Mouse (Mus musculus) kidney, embryonic 15.5 days (tissue): Measurements from ENCODE around the gene Ccdc102a. TPM values are rescaled to one million over a fixed set of nuclear protein-coding genes. Genes with fewer than 3 reads are reported as not detected.

ENCODE experiments used
- ATAC-seq: fragments of 200-750 bp; cut with Nextera tagmentation; replicated peaks from 2 replicates; pipeline ENCODE4 v1.8.0; 2017; ENCODE audit warnings: moderate TSS enrichment; ENCODE audit not compliant: low FRiP score
- H3K27ac ChIP-seq: fragments of 300-500 bp; sonication (generic); 2 replicates; pipeline ENCODE4 v1.5.1; 2015; ENCODE audit warnings: mild to moderate bottlenecking, inconsistent platforms
- H3K27me3 ChIP-seq: fragments of 300-500 bp; sonication (generic); 2 replicates; pipeline ENCODE4 v1.6.1; 2015; ENCODE audit warnings: inconsistent platforms
- H3K36me3 ChIP-seq: fragments of 300-500 bp; sonication (generic); 2 replicates; pipeline ENCODE4 v1.6.1; 2015; ENCODE audit warnings: inconsistent platforms
- H3K4me1 ChIP-seq: fragments of 300-500 bp; sonication (generic); 2 replicates; pipeline ENCODE4 v1.6.1; 2015; ENCODE audit warnings: inconsistent platforms
- H3K4me2 ChIP-seq: fragments of 300-500 bp; sonication (generic); 2 replicates; pipeline ENCODE4 v1.6.1; 2015; ENCODE audit warnings: moderate library complexity, mild to moderate bottlenecking, inconsistent platforms
- H3K4me3 ChIP-seq: fragments of 300-500 bp; sonication (generic); replicated peaks from 2 replicates; pipeline ENCODE4 v1.5.1; 2015; ENCODE audit warnings: mild to moderate bottlenecking, inconsistent platforms
- H3K9ac ChIP-seq: fragments of 300-500 bp; sonication (generic); 2 replicates; pipeline ENCODE4 v1.6.1; 2015; ENCODE audit warnings: mild to moderate bottlenecking, inconsistent platforms
- H3K9me3 ChIP-seq: fragments of 300-500 bp; sonication (generic); replicated peaks from 2 replicates; pipeline ENCODE4 v1.6.1; 2016; ENCODE audit warnings: inconsistent platforms
- WGBS: fragments of 180-500 bp; shearing (Covaris S2); methylation state at CpG from one replicate; pipeline ENCODE4 v1.1.7; 2015; ENCODE audit warnings: mixed read lengths; 5-methylcytosine and 5-hydroxymethylcytosine counted together
- polyA plus RNA-seq: library from polyadenylated mRNA; unstranded; fragments of >200 nt; fragmentation: Nextera tagmentation; extraction: Ambion mirVana; gene quantifications from 2 replicates; pipeline ENCODE4 v1.2.1, GENCODE M21; 2015

Gene Ccdc102a
- polyA plus RNA-seq, 1 experiment from 2014 or later, result 24.1 TPM

DNA sequence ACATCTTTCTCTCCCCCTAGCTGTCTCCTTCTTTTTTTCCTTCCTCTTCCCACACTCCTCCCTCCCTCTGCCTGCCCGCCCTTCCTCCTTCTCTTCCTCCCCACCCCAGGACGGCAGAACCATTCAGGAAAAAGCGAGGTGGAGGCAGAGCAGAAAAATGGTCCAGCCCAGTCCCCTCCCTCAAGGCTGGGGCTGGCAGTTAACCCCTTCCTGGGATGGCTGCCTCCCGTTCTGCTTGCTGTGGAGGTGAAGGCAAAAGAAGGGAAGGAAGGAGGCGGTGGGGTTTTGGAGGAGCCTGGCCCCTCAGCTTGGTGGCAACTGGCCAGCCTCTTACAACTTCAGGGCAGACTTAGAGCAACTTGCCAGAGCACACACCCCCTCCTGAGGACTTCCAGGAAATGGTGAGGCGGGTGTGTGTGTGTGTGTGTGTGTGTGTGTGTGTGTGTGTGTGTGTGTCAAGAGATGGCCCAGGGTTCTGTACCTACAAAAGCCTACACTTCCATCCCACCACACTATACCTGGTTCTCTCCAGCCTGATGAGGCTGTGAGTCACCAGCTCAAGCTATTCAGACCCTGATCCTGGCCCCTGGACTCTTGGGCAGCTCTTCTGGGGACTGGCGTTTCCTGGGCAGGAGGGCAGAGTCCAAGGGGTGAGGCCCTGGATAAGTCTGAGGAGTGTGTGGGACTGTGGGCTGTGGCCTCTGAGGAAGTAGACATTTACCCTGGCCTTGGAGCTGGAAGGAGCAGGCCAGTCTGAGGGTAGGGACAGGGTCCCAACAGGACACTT is 46.6 kb downstream of the Ccdc102a start:
- peak overlapping the region; percentile 92 for H3K4me2 ChIP-seq
- no peaks in the 10 kb centered on the region for H3K9me3 ChIP-seq
- 5% methylated on average over 7 of the region's 7 CpGs for WGBS
- H3K9ac ChIP-seq, result peak overlapping the region; percentile 50
- H3K27ac ChIP-seq, result peak overlapping the region; percentile 78
- peaks cover 22% of the 10 kb centered on the region for H3K36me3 ChIP-seq
- peaks cover 68% of the 10 kb centered on the region for H3K4me1 ChIP-seq
- peak overlapping the region; percentile 52 for H3K4me3 ChIP-seq
- peaks cover 8% of the 10 kb centered on the region for H3K27me3 ChIP-seq
- ATAC-seq, result peak; percentile 71

GRCm38 (mm10) chr8:94870474-94871107 is 47.3 kb downstream of the Ccdc102a start:
- Histone ChIP-seq H3K4me1 (peaks cover 62% of the 10 kb centered on the region), H3K9me3 (no peaks in the 10 kb centered on the region), H3K27ac (peak overlapping the region; percentile 78), H3K27me3 (peaks cover 8% of the 10 kb centered on the region), H3K36me3 (peaks cover 29% of the 10 kb centered on the region), H3K9ac (peak overlapping the region; percentile 50), H3K4me2 (peak overlapping the region; percentile 92), H3K4me3 (peak overlapping the region; percentile 52)
- ATAC-seq, result peak; percentile 14; the same call in 1 of the 2 replicates
- 4% methylated on average over 22 of the region's 22 CpGs for WGBS

GRCm38 (mm10) chr8:94870003-94870402 is 47.9 kb downstream of the Ccdc102a start:
- peaks cover 4% of the 10 kb centered on the region for H3K27me3 ChIP-seq
- peak overlapping the region; percentile 92 for H3K4me2 ChIP-seq
- H3K4me1 ChIP-seq, result peaks cover 56% of the 10 kb centered on the region
- H3K4me3 ChIP-seq, result peak overlapping the region; percentile 52
- no peaks in the 10 kb centered on the region for H3K9me3 ChIP-seq
- H3K36me3 ChIP-seq, result peaks cover 35% of the 10 kb centered on the region
- WGBS, result 14% methylated on average over 4 of the region's 4 CpGs
- peak overlapping the region; percentile 50; the same call in 1 of the 2 replicates for H3K9ac ChIP-seq
- no peak overlapping the region for H3K27ac ChIP-seq
- no peak for ATAC-seq

DNA sequence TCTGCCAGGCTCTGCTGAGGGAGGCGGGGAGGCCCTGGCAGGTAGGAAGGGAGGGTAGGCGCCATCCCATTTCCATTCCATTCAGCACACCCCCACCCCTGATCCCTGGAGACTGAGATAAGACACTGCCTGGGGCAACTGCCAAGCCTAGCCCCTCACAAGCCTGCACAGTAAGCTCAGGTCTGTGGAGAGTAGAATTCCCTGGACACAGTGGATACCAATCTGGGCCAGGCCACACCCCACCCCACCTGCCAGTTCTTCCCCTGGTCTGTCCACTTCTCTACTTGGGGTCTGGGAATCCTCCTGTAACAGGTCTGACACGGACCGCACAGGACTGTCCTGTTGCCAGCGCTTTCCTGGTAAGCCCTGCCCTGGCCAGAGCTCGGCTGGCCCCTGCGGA is 48.8 kb downstream of the Ccdc102a start:
- Histone ChIP-seq H3K4me1 (peaks cover 47% of the 10 kb centered on the region), H3K9me3 (no peaks in the 10 kb centered on the region), H3K4me3 (no peak overlapping the region), H3K36me3 (peaks cover 43% of the 10 kb centered on the region), H3K27me3 (no peaks in the 10 kb centered on the region), H3K27ac (no peak overlapping the region), H3K4me2 (no peak overlapping the region), H3K9ac (no peak overlapping the region)
- WGBS, result 68% methylated on average over 7 of the region's 7 CpGs
- ATAC-seq, result no peak

DNA sequence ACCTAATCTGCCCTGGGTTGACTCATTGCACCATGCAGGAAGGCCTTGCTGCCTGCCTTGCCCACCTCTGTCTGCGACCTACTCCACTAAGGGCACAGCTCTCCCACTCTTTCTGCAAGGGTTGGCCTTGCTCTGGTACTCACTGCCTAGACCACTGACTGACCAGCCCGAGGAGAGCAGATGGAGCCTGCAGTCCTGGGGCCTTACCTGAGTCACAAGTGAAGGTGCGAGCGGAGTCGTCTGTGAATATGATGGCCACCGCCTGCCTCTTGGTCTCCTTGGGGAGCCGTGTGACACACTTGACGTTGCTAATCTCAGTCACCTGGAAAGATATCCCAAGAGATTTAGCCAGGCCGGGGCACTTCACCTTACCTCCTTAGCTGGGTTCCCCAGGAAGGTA is 51.0 kb downstream of the Ccdc102a start:
- Histone ChIP-seq H3K36me3 (peaks cover 65% of the 10 kb centered on the region), H3K4me3 (no peak overlapping the region), H3K9ac (no peak overlapping the region), H3K27me3 (no peaks in the 10 kb centered on the region), H3K27ac (no peak overlapping the region), H3K4me2 (no peak overlapping the region), H3K9me3 (no peaks in the 10 kb centered on the region), H3K4me1 (peaks cover 35% of the 10 kb centered on the region)
- 88% methylated on average over 9 of the region's 9 CpGs for WGBS
- no peak for ATAC-seq

- Histone ChIP-seq H3K4me2 (no peak overlapping the region), H3K4me1 (peaks cover 19% of the 10 kb centered on the region), H3K27ac (no peak overlapping the region), H3K9me3 (no peaks in the 10 kb centered on the region), H3K27me3 (no peaks in the 10 kb centered on the region), H3K36me3 (peaks cover 81% of the 10 kb centered on the region), H3K9ac (no peak overlapping the region), H3K4me3 (no peak overlapping the region)
- 78% methylated on average over 10 of the region's 10 CpGs for WGBS
- no peak for ATAC-seq
These were observed 52.6 kb downstream of the Ccdc102a start for GRCm38 (mm10) chr8:94865292-94865691.

DNA sequence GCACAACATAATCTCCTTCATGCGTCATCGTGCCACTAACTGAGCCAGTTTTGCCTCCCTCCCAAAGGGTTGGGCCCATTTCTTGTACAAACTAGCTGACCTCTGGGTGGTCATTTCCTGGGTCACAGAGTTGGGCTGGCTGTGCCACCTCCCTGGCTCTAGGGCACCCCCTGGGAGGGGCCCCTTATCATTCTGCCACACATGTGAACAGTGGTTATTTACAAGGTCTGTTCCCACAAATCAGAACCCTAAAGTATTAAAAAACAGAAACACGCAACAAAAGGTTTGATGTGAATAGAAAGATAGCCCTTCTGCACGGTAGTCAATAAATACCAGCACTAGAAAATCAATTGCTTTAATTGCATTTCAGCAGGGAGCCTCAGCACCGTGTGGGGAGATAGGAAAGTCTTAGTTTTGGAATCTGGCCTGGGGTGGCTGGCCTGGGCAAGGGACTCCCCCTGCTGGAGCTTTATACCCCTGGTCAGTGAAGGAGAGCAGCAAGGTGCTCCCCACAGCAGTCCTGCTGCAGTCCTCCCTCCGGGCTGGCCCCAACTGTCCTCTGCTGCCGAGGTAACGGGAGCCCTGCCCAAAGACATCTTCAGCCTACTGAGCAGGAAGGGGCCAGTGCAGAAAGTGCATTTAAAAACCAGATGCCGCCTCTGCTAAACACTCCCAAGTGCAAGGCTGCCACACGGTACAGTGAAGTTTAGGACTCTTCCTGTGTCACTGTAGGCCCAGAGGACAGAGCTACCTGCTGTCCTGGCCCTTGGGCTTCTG is 53.8 kb downstream of the Ccdc102a start:
- no peak for ATAC-seq
- Histone ChIP-seq H3K27ac (no peak overlapping the region), H3K9me3 (no peaks in the 10 kb centered on the region), H3K4me2 (no peak overlapping the region), H3K27me3 (no peaks in the 10 kb centered on the region), H3K4me3 (no peak overlapping the region), H3K4me1 (peaks cover 12% of the 10 kb centered on the region), H3K36me3 (peaks cover 92% of the 10 kb centered on the region), H3K9ac (no peak overlapping the region)
- 82% methylated on average over 10 of the region's 10 CpGs for WGBS

DNA sequence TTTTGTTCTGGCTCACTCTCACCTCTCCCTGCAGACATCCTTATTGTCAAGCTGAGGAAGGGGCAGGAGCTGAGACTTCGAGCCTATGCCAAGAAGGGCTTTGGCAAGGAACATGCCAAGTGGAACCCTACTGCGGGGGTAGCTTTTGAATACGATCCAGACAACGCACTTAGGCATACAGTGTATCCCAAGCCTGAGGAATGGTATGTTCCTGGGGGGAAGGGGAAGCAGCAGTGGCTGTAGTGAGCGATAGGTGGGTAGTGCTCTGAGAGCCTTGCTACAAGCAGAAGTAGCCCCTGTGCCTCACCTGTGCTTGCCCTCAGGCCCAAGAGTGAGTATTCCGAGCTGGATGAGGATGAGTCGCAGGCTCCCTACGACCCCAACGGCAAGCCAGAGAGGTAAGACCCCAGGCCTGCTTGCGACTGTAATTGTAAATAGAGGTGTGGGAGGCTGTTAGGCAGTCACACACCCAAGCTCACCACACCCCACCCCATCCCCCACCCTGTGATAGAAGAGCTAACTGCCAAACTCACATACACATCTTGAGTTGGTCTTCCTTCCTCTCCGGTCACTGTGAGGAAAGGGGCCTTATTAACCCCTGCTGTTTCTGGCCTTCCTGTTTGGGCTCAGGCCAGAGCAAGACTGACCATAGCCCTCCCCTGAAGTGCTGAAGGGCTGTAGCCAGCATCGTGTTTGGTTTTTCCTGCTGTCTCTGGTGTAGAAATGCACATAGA is 55.2 kb downstream of the Ccdc102a start:
- peaks cover 16% of the 10 kb centered on the region for H3K4me1 ChIP-seq
- peaks cover 85% of the 10 kb centered on the region for H3K36me3 ChIP-seq
- peak overlapping the region; percentile 32; the same call in 1 of the 2 replicates for H3K27ac ChIP-seq
- no peak overlapping the region for H3K4me2 ChIP-seq
- H3K4me3 ChIP-seq, result no peak overlapping the region
- 85% methylated on average over 12 of the region's 12 CpGs for WGBS
- H3K27me3 ChIP-seq, result no peaks in the 10 kb centered on the region
- no peaks in the 10 kb centered on the region for H3K9me3 ChIP-seq
- no peak overlapping the region for H3K9ac ChIP-seq
- ATAC-seq, result no peak

DNA sequence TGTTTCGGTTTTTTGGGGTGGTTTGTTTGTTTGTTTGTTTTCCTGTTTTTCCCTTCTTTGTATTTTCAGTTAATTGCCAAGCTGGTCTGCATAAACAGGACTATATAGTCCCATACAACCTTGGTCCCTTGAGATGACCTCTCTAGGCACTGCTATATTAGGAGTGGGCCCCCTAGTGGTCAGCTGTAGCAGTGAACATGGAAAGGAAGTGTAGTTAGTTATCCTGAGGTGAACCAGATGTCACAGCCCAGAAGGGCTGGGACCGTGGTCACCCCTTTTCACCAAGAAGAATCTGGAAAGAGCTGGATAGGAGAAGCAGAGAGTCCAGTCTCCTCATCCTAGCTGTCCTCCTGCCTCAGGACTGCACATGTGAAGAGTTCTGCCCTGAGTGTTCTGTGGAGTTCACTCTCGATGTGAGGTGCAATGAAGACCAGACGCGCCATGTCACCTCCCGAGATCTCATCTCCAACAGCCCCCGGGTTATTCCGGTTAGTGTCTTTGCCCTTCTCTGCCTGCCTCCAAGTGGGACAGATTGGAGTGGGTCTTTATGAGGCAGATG is 56.5 kb downstream of the Ccdc102a start:
- Histone ChIP-seq H3K4me2 (no peak overlapping the region), H3K4me3 (no peak overlapping the region), H3K36me3 (peaks cover 73% of the 10 kb centered on the region), H3K9ac (no peak overlapping the region), H3K9me3 (no peaks in the 10 kb centered on the region), H3K27me3 (no peaks in the 10 kb centered on the region), H3K27ac (no peak overlapping the region), H3K4me1 (peaks cover 16% of the 10 kb centered on the region)
- WGBS, result 78% methylated on average over 8 of the region's 8 CpGs
- 0 out of 2 replicates have a peak, but pooled peaks have one; percentile 12 for ATAC-seq

- H3K4me1 ChIP-seq, result peaks cover 16% of the 10 kb centered on the region
- peak within 1 kb of the TSS; percentile 68 for H3K27ac ChIP-seq
- peak; percentile 85 for ATAC-seq
- no peaks in the 10 kb centered on the region for H3K9me3 ChIP-seq
- H3K36me3 ChIP-seq, result peaks cover 63% of the 10 kb centered on the region
- WGBS, result 1% methylated on average over 68 of the region's 68 CpGs
- peak within 1 kb of the TSS; percentile 72 for H3K4me2 ChIP-seq
- peak within 1 kb of the TSS; percentile 98 for H3K4me3 ChIP-seq
- H3K9ac ChIP-seq, result peak within 1 kb of the TSS; percentile 99
- no peaks in the 10 kb centered on the region for H3K27me3 ChIP-seq
These were observed 60.3 kb downstream of the Ccdc102a start, which contains the start of gene Polr2c for GRCm38 (mm10) chr8:94857346-94858173. Gene Polr2c, plus strand, starts transcription at chr8:94857450.
